Mouse (Mus musculus) midbrain, embryonic 11.5 days (tissue): ENCODE results near the gene Abcc9. TPM values are rescaled to one million over a fixed set of nuclear protein-coding genes. Genes with fewer than 3 reads are reported as not detected.

Experiments
- ATAC-seq: fragments of 200-750 bp; cut with Nextera tagmentation; 2 replicates; pipeline ENCODE4 v1.8.0; 2017; ENCODE audit warnings: moderate TSS enrichment, moderate library complexity; ENCODE audit not compliant: low FRiP score
- DNase-seq: peaks from one replicate; pipeline ENCODE4 v3.0.0; 2015; ENCODE audit warnings: low spot score; ENCODE audit errors: missing footprints
- H3K27ac ChIP-seq: fragments of 300-500 bp; sonication (generic); 2 replicates; pipeline ENCODE4 v1.5.1; 2014; ENCODE audit warnings: low read depth, low read length
- H3K27me3 ChIP-seq: fragments of 300-500 bp; sonication (generic); 2 replicates; pipeline ENCODE4 v1.6.1; 2014; ENCODE audit warnings: mild to moderate bottlenecking, low read length, moderate library complexity, mixed read lengths; ENCODE audit not compliant: control insufficient read depth, insufficient read depth
- H3K36me3 ChIP-seq: fragments of 300-500 bp; sonication (generic); 2 replicates; pipeline ENCODE4 v1.6.1; 2014; ENCODE audit warnings: mild to moderate bottlenecking, low read length, moderate library complexity, mixed read lengths; ENCODE audit not compliant: control insufficient read depth, insufficient read depth
- H3K4me1 ChIP-seq: fragments of 300-500 bp; sonication (generic); 2 replicates; pipeline ENCODE4 v1.6.1; 2014; ENCODE audit warnings: low read length; ENCODE audit not compliant: control insufficient read depth, insufficient read depth
- H3K4me2 ChIP-seq: fragments of 300-500 bp; sonication (generic); 2 replicates; pipeline ENCODE4 v1.6.1; 2014; ENCODE audit warnings: mild to moderate bottlenecking, moderate library complexity
- H3K4me3 ChIP-seq: fragments of 300-500 bp; sonication (generic); 2 replicates; pipeline ENCODE4 v1.5.1; 2014; ENCODE audit warnings: low read depth, low read length
- H3K9ac ChIP-seq: fragments of 300-500 bp; sonication (generic); 2 replicates; pipeline ENCODE4 v1.6.1; 2014; ENCODE audit warnings: low read length
- H3K9me3 ChIP-seq: fragments of 300-500 bp; sonication (generic); 2 replicates; pipeline ENCODE4 v1.6.1; 2016; ENCODE audit warnings: low read length; ENCODE audit not compliant: control insufficient read depth
- WGBS: fragments of 180-500 bp; shearing (Covaris S2); extraction: QIAGEN DNeasy Blood & Tissue Kit; methylation state at CpG from one replicate; pipeline ENCODE4 v1.1.7; 2014; 5-methylcytosine and 5-hydroxymethylcytosine counted together
- polyA plus RNA-seq: library from polyadenylated mRNA; unstranded; fragments of >200 nt; fragmentation: Nextera tagmentation; extraction: Ambion mirVana; gene quantifications from 2 replicates; pipeline ENCODE4 v1.2.1, GENCODE M21; 2014

Abcc9 gene
- polyA plus RNA-seq, 1 experiment from 2014 or later, result 2.4 TPM

DNA sequence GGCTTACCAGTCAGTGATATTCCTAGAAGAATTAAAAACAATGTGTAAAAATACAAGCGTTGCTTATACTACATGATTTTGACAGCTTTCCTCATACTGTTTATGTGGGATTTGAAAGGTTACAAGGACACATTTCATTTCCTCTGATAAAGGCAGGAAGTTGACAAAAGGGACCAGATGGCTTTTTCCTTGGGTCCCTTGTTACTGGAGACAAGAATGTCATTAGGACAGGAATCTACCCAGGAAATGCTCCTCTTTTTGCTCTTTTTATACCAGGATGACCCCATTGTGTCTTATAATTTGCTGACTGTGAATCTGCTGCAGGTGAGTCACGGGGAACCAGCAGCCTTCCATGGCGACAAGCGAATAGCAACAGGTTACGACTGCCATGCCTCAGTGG, 162.0 kb downstream of the Abcc9 start:
- DNase-seq (no peak), ATAC-seq (no peak)
- Histone ChIP-seq H3K4me3 (no peak overlapping the region), H3K27me3 (no peaks in the 10 kb centered on the region), H3K4me2 (no peak overlapping the region), H3K9ac (no peak overlapping the region), H3K9me3 (no peaks in the 10 kb centered on the region), H3K4me1 (no peaks in the 10 kb centered on the region), H3K36me3 (no peaks in the 10 kb centered on the region), H3K27ac (no peak overlapping the region)
- 83% methylated on average over 5 of the region's 5 CpGs for WGBS

- H3K27ac ChIP-seq, result no peak overlapping the region
- H3K9me3 ChIP-seq, result no peaks in the 10 kb centered on the region
- ATAC-seq (no peak), DNase-seq (no peak)
- no peak overlapping the region for H3K4me3 ChIP-seq
- no peak overlapping the region for H3K9ac ChIP-seq
- H3K27me3 ChIP-seq, result no peaks in the 10 kb centered on the region
- H3K4me2 ChIP-seq, result no peak overlapping the region
- no peaks in the 10 kb centered on the region for H3K4me1 ChIP-seq
- H3K36me3 ChIP-seq, result no peaks in the 10 kb centered on the region
- WGBS, result 90% methylated on average over 17 of the region's 17 CpGs
Measured at GRCm38 (mm10) chr6:142538503-142538902, 163.6 kb downstream of the Abcc9 start.

Other genes starting within 250 kb of the Abcc9 start
- 0.12 and 0.14 TPM in 2 replicates for gene Gys2, start 229.2 kb downstream of the Abcc9 start, polyA plus RNA-seq
- gene Ldhb, start 194.4 kb downstream of the Abcc9 start, polyA plus RNA-seq, result 363 and 385 TPM in 2 replicates
- gene Kcnj8, start 130.7 kb downstream of the Abcc9 start, polyA plus RNA-seq, result 6.6 and 8.2 TPM in 2 replicates
- 133 and 136 TPM in 2 replicates for gene Cmas, start 54.4 kb upstream of the Abcc9 start, polyA plus RNA-seq
- gene Sult6b2, start 102.2 kb upstream of the Abcc9 start, polyA plus RNA-seq, result 0.14 and 0.16 TPM in 2 replicates